Mouse (Mus musculus): ENCODE data around the gene Senp7. TPM values are rescaled to one million over a fixed set of nuclear protein-coding genes. Genes with fewer than 3 reads are reported as not detected.
"Not testable (repeated sequence)": the region's sequence is repeated elsewhere in the genome, so short reads cannot be mapped to it uniquely, and the experiment has no call there.

Gene Senp7
- 49.1 and 54.7 TPM in 2 replicates for polyA plus RNA-seq (2014; fragmentation: Nextera tagmentation; extraction: Ambion mirVana)

DNA sequence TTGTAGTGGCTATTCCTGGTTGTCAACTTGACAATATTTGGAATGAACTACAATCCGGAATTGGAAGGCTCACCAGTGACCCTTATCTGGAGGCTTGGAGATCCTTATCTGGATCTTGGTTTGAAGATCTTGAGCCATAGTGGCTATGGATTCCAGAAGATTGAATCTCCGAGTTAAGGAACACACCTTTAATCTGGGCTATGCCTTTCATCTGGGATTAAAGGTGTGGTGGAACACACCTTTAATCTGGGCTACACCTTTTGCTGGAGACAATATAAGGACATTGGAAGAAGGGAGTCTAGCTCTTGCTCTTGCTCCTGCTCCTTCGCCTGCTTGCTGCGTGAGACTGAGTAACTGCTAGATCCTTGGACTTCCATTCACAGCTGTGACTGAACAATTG, at the start of gene Senp7:
TSS of gene Senp7 (plus strand) at position 301 of the 400 bp plus-strand sequence.
- H3K4me3 ChIP-seq (replicated peaks; ENCODE audit: low read length); H3K9me3 ChIP-seq (ENCODE audit: control insufficient read depth, low read length); H3K27me3 ChIP-seq (ENCODE audit: control insufficient read depth, insufficient read depth, low read length); H3K36me3 ChIP-seq (replicated peaks; ENCODE audit: control insufficient read depth, insufficient read depth); H3K27ac ChIP-seq; DNase-seq (ENCODE audit: low spot score); ATAC-seq (ENCODE audit: low FRiP score); H3K9ac ChIP-seq; H3K4me1 ChIP-seq (replicated peaks; ENCODE audit: control insufficient read depth, insufficient read depth, low read length); H3K4me2 ChIP-seq (replicated peaks): not testable (repeated sequence)
- no CpG with 5 or more reads among the region's 4 CpGs for WGBS

DNA sequence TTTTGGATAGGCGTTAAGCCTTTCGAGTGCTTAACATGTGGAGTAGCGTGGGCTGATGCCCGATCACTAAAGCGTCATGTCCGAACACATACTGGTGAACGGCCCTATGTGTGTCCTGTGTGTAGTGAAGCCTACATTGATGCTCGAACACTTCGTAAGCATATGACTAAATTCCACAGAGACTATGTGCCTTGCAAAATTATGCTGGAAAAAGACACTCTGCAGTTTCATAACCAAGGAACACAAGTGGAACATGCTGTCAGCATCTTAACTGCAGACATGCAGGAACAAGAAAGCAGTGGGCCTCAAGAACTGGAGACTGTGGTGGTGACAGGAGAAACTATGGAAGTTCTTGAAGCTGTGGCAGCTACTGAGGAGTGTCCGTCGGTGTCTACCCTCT, 41.3 kb upstream of the Senp7 start:
- 95% methylated on average over 11 of the region's 11 CpGs for WGBS
- Histone ChIP-seq H3K9ac (no peak overlapping the region), H3K27me3 (ENCODE audit: control insufficient read depth, insufficient read depth, low read length) (no peaks in the 10 kb centered on the region), H3K4me1 (replicated peaks; ENCODE audit: control insufficient read depth, insufficient read depth, low read length) (no peaks in the 10 kb centered on the region), H3K36me3 (replicated peaks; ENCODE audit: control insufficient read depth, insufficient read depth) (peaks cover 64% of the 10 kb centered on the region), H3K4me2 (replicated peaks) (no peak overlapping the region), H3K4me3 (replicated peaks; ENCODE audit: low read length) (no peak overlapping the region), H3K9me3 (ENCODE audit: control insufficient read depth, low read length) (no peaks in the 10 kb centered on the region), H3K27ac (no peak overlapping the region)
- DNase-seq (ENCODE audit: low spot score), result no peak
- ATAC-seq (ENCODE audit: low FRiP score), result no peak

DNA sequence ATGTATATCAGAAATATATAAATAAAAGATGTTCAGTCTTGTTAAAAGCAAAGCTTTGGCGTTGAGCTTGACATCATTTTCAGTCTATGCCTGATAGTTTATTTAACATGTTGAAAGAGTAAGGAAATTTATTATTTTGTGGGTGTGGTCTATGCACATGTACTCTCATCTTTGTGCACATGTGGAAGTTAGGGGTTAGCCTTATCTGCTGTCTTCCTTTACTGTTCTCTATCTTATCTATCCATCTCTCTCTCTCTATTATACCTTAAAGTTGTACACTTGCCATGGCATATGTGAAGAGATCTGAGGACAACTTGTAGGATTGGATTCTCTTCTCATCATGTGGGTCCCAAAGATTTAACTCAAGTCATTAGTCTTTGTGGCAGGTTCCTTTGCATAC, 39.3 kb upstream of the Senp7 start:
- WGBS, result 100% methylated on average over 1 of the region's 1 CpGs
- Histone ChIP-seq H3K36me3 (replicated peaks; ENCODE audit: control insufficient read depth, insufficient read depth) (peaks cover 45% of the 10 kb centered on the region), H3K9ac (no peak overlapping the region), H3K9me3 (ENCODE audit: control insufficient read depth, low read length) (no peaks in the 10 kb centered on the region), H3K27ac (no peak overlapping the region), H3K27me3 (ENCODE audit: control insufficient read depth, insufficient read depth, low read length) (no peaks in the 10 kb centered on the region), H3K4me2 (replicated peaks) (no peak overlapping the region), H3K4me3 (replicated peaks; ENCODE audit: low read length) (no peak overlapping the region), H3K4me1 (replicated peaks; ENCODE audit: control insufficient read depth, insufficient read depth, low read length) (no peaks in the 10 kb centered on the region)
- ATAC-seq (ENCODE audit: low FRiP score), result no peak
- DNase-seq (ENCODE audit: low spot score), result no peak

DNA sequence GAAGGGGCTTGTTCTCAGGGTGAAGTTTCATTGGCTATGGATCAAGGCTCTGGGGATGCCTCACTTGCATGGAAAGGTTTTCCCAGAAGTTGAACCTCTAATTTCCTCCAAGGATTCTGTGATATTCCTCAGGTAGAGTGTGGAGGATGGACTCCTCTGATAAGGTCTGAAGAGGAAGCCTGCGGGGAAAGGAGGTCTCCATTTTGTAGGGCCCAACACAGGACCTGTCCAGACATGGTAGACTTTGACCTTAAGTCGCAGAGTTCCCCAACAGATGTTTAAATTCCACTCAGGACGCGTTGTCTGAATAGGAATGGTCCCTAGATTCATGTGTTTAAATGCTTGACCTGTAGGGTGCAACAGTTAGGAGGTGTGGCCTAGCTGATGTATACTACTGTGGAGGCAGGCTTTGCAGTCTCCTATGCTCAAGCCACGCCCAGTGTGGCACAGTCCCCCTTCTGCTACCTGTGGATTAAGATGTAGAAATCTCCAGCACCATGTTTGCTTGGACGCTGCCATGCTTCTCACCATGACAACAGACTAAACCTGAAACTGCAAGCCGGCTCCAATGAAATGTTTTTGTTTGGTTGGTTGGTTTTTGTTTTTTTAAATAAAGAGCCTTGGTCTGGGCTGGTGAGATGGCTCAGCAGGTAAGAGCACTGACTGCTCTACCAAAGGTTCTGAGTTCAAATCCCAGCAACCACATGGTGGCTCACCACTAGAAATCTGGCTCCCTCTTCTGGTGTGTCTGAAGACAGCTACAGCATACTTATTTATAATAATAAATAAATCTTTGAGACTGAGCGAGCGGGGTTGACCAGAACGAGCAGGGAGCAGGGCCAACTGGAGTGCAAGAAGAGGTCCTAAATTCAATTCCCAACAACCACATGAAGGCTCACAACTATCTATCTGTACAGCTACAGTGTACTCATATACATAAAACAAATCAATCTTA, 35.1 kb upstream of the Senp7 start:
- no peak overlapping the region for H3K27ac ChIP-seq
- WGBS, result 91% methylated on average over 10 of the region's 10 CpGs
- no peaks in the 10 kb centered on the region for H3K4me1 ChIP-seq (replicated peaks; ENCODE audit: control insufficient read depth, insufficient read depth, low read length)
- no peak overlapping the region for H3K4me3 ChIP-seq (replicated peaks; ENCODE audit: low read length)
- no peak for DNase-seq (ENCODE audit: low spot score)
- H3K36me3 ChIP-seq (replicated peaks; ENCODE audit: control insufficient read depth, insufficient read depth), result peaks cover 37% of the 10 kb centered on the region
- H3K4me2 ChIP-seq (replicated peaks), result no peak overlapping the region
- H3K9me3 ChIP-seq (ENCODE audit: control insufficient read depth, low read length), result no peaks in the 10 kb centered on the region
- ATAC-seq (ENCODE audit: low FRiP score), result peak; percentile 40; the same call in 1 of the 2 replicates
- no peak overlapping the region for H3K9ac ChIP-seq
- no peaks in the 10 kb centered on the region for H3K27me3 ChIP-seq (ENCODE audit: control insufficient read depth, insufficient read depth, low read length)

DNA sequence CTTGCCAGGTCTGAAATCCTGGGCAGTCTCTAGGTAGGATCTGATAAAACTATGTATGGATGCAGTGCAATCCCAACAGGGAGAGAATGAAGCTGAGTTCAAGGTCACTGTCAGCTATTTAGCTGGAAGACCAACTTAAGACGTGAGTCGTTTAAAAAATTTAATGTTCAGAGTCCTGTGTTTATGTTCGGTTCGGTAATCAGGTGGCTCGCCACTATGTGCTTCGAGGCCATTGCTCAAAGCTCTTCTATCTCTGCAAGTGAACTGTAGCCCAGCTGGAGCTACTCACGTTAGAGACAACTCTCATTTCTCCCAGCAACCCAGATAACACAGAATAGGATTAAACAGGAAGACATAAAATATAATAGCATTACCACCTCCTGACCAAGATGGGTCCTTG, 34.1 kb upstream of the Senp7 start:
- no peak for ATAC-seq (ENCODE audit: low FRiP score)
- Histone ChIP-seq H3K9me3 (ENCODE audit: control insufficient read depth, low read length) (no peaks in the 10 kb centered on the region), H3K4me2 (replicated peaks) (no peak overlapping the region), H3K27me3 (ENCODE audit: control insufficient read depth, insufficient read depth, low read length) (no peaks in the 10 kb centered on the region), H3K9ac (no peak overlapping the region), H3K27ac (no peak overlapping the region; the same call in 1 of the 2 replicates), H3K4me1 (replicated peaks; ENCODE audit: control insufficient read depth, insufficient read depth, low read length) (no peaks in the 10 kb centered on the region), H3K4me3 (replicated peaks; ENCODE audit: low read length) (no peak overlapping the region), H3K36me3 (replicated peaks; ENCODE audit: control insufficient read depth, insufficient read depth) (peaks cover 44% of the 10 kb centered on the region)
- WGBS, result 89% methylated on average over 7 of the region's 7 CpGs
- no peak for DNase-seq (ENCODE audit: low spot score)

DNA sequence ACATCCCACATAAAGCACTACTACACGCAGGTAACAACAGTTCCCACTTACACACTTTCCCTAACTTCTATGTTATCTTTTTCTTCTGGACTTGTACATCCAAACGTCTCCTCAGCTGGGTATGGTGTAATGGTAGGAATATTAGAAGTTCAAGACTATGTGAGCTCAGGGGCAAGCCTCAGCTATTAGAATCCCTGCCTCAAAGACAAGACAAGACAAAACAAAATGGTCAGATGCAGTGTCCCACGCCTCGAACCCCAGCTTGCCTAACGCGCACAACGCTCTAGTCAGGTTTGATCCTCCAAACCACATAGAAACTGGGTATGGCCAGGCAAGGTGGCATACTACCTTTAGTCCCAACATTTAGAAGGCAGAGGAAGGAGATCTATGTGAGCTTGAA, 28.5 kb upstream of the Senp7 start:
- Histone ChIP-seq H3K9ac (no peak overlapping the region), H3K4me1 (replicated peaks; ENCODE audit: control insufficient read depth, insufficient read depth, low read length) (no peaks in the 10 kb centered on the region), H3K4me2 (replicated peaks) (no peak overlapping the region), H3K4me3 (replicated peaks; ENCODE audit: low read length) (no peak overlapping the region), H3K27me3 (ENCODE audit: control insufficient read depth, insufficient read depth, low read length) (no peaks in the 10 kb centered on the region), H3K9me3 (ENCODE audit: control insufficient read depth, low read length) (no peaks in the 10 kb centered on the region), H3K36me3 (replicated peaks; ENCODE audit: control insufficient read depth, insufficient read depth) (peaks cover 61% of the 10 kb centered on the region), H3K27ac (no peak overlapping the region)
- no peak for ATAC-seq (ENCODE audit: low FRiP score)
- WGBS, result 98% methylated on average over 7 of the region's 7 CpGs
- DNase-seq (ENCODE audit: low spot score), result no peak

DNA sequence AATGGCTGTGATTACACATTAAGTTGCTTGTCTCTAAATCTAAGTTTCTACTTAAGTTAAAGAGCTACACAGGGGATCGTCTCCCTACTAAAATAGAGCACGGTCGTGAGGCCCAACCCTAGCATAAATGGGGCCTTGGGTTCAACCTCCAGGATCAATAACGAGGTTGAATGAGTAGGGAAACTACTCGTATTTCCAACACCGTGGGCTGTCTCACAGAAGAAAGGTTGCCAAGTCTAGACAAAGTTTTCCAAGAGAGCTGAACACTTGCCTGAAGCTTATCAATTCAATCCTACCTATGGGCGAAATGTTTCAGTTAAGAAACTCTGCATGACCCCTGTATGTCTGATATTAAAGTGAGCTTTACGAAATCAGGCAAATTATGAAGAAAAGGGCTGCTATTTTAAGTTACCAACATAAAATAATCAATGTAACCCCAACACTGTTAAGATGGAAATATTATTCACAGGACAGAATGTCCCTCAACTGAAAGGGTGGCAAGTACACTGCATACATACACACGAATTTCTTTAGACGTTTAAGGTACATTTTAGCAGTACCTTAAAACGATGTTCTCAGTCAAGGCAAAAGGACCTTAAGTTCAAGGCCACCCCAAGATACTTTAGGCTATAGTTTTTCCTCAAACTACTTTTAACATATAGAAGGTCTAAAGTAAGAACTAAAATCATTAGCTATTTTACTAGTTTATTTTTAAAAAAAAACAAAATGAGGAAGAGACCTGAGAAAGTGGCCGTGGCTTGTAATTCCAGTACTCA, 20.1 kb upstream of the Senp7 start:
- Histone ChIP-seq H3K27me3 (ENCODE audit: control insufficient read depth, insufficient read depth, low read length) (no peaks in the 10 kb centered on the region), H3K4me1 (replicated peaks; ENCODE audit: control insufficient read depth, insufficient read depth, low read length) (peaks cover 24% of the 10 kb centered on the region), H3K36me3 (replicated peaks; ENCODE audit: control insufficient read depth, insufficient read depth) (peaks cover 32% of the 10 kb centered on the region), H3K4me3 (replicated peaks; ENCODE audit: low read length) (peak overlapping the region; percentile 89), H3K27ac (no peak overlapping the region), H3K9ac (peak overlapping the region; percentile 92), H3K4me2 (replicated peaks) (peak overlapping the region; percentile 83), H3K9me3 (ENCODE audit: control insufficient read depth, low read length) (no peaks in the 10 kb centered on the region)
- DNase-seq (ENCODE audit: low spot score) (no peak), ATAC-seq (ENCODE audit: low FRiP score) (no peak)
- WGBS, result 58% methylated on average over 12 of the region's 12 CpGs

DNA sequence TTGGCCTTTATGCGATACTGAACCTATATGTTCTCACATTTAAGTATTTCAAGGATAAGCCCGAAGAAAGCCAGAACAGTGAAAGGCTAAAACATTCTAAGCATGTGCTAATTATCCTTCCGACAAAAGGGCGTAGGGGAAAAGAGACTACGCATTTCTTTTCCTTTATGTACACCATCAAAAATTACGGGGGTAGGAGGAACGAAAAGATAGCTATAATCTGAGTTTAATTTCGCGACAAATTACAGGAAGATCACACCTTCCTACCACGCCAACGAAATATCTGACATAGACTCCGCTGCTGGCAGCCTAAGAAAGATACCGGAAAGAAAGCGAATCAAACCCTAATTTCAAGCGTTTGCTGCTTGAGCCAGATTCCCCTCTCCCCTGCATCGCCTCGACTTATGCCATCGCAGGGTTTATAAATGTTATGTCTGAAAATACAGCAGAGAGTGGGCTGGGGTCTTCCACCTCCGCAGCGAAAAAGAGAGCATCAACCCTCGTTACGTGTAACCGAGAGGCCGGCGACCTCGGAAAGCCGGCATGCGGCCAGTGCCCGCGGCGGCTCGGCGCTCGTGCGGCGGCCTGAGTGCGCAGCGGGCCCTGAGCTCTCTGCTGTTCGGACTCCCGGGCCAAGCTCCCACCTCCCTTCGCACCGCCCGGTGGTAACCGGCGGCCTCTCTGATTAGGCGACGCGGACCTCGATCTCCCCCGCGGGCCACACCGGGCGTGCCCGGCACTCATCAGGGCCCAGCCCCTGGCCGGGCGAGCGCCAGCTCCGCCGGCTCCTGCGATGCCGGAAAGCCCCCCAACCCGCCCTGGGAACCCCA, 19.2 kb upstream of the Senp7 start:
- peaks cover 24% of the 10 kb centered on the region for H3K4me1 ChIP-seq (replicated peaks; ENCODE audit: control insufficient read depth, insufficient read depth, low read length)
- peak overlapping the region; percentile 92 for H3K9ac ChIP-seq
- peak overlapping the region; percentile 93 for H3K27ac ChIP-seq
- DNase-seq (ENCODE audit: low spot score) (peak; percentile 54), ATAC-seq (ENCODE audit: low FRiP score) (peak; percentile 89)
- H3K36me3 ChIP-seq (replicated peaks; ENCODE audit: control insufficient read depth, insufficient read depth), result peaks cover 40% of the 10 kb centered on the region
- peak overlapping the region; percentile 89 for H3K4me3 ChIP-seq (replicated peaks; ENCODE audit: low read length)
- H3K27me3 ChIP-seq (ENCODE audit: control insufficient read depth, insufficient read depth, low read length), result no peaks in the 10 kb centered on the region
- under 1% methylated on average over 53 of the region's 62 CpGs for WGBS
- H3K4me2 ChIP-seq (replicated peaks), result peak overlapping the region; percentile 83
- no peaks in the 10 kb centered on the region for H3K9me3 ChIP-seq (ENCODE audit: control insufficient read depth, low read length)
